In genomic region chr7:4996003-4996895, GRCm38 (mm10) we compare ENCODE assay signal across 8 mouse cellular contexts. TPM values are rescaled to one million over a fixed set of nuclear protein-coding genes. Genes with fewer than 3 reads are reported as not detected.
DNase-seq lines count a peak whose midpoint lies in the region; ATAC-seq and TF ChIP-seq lines count a peak whose summit lies in the region.

TSS of gene Zfp579 (minus strand) at chr7:4996158.

- no peak for TF ChIP-seq CTCF in bone marrow macrophage, adult 2 months (IDR thresholded peaks at IDR 0.05; ENCODE audit: low read depth, low read length)
- no peak for TF ChIP-seq CTCF in stomach, postnatal 0 days (IDR thresholded peaks at IDR 0.05; ENCODE audit: low read depth)

- no peak for TF ChIP-seq POLR2A in bone marrow macrophage, adult 2 months (IDR thresholded peaks at IDR 0.05; ENCODE audit: borderline replicate concordance, low read depth, low read length)

- H3K4me3 ChIP-seq in bone marrow macrophage, adult 2 months (ENCODE audit: insufficient read depth, low read length), result peak within 1 kb of the TSS; percentile 88
- H3K4me3 ChIP-seq in forebrain, embryonic 10.5 days, result peak within 1 kb of the TSS; percentile 82
- H3K4me3 ChIP-seq in heart, embryonic 14.5 days (ENCODE audit: control insufficient read depth in 1 of 2, insufficient read depth in 1 of 2, low read depth in 1 of 2, low read length in 2 of 2), result peak within 1 kb of the TSS; percentile 79 to 85
- peak within 1 kb of the TSS; percentile 57 for H3K4me3 ChIP-seq in liver, embryonic 13.5 days (replicated peaks)
- H3K4me3 ChIP-seq in stomach, postnatal 0 days (ENCODE audit: low read depth, low read length), result peak within 1 kb of the TSS; percentile 72

- peaks cover 34% of the 10 kb centered on the region for H3K36me3 ChIP-seq in forebrain, embryonic 10.5 days (replicated peaks)
- peaks cover 28% of the 10 kb centered on the region for H3K36me3 ChIP-seq in heart, embryonic 14.5 days (ENCODE audit: control insufficient read depth, insufficient read depth, low read length)
- peaks cover 11% of the 10 kb centered on the region for H3K36me3 ChIP-seq in liver, embryonic 13.5 days
- peaks cover 7% of the 10 kb centered on the region; the same call in 1 of the 2 replicates for H3K36me3 ChIP-seq in stomach, postnatal 0 days (ENCODE audit: control insufficient read depth, insufficient read depth, low read length)

- H3K9ac ChIP-seq in heart, embryonic 14.5 days (ENCODE audit: low read length), result peak within 1 kb of the TSS; percentile 92
- H3K9ac ChIP-seq in liver, embryonic 13.5 days, result peak within 1 kb of the TSS; percentile 65
- H3K9ac ChIP-seq in stomach, postnatal 0 days (ENCODE audit: low read length), result peak within 1 kb of the TSS; percentile 84

- peaks cover 5% of the 10 kb centered on the region; the same call in 1 of the 2 replicates for H3K4me1 ChIP-seq in bone marrow macrophage, adult 2 months (ENCODE audit: control insufficient read depth, insufficient read depth, low read length)
- peaks cover 38% of the 10 kb centered on the region for H3K4me1 ChIP-seq in forebrain, embryonic 10.5 days
- peaks cover 10 to 25% of the 10 kb centered on the region in 2 experiments; a peak in 3 of 4 replicates for H3K4me1 ChIP-seq in heart, embryonic 14.5 days (ENCODE audit: control insufficient read depth in 2 of 2, insufficient read depth in 2 of 2, low read length in 2 of 2)
- H3K4me1 ChIP-seq in liver, embryonic 13.5 days (replicated peaks), result peaks cover 7% of the 10 kb centered on the region; the same call in 1 of the 2 replicates
- 0 out of 2 replicates have a peak, but pooled peaks cover 4% of the 10 kb centered on the region for H3K4me1 ChIP-seq in stomach, postnatal 0 days (replicated peaks; ENCODE audit: control insufficient read depth, insufficient read depth)

- 6% methylated on average over 23 of the region's 26 CpGs for WGBS in forebrain, embryonic 10.5 days
- WGBS in heart, embryonic 14.5 days, result 6% methylated on average over 15 of the region's 26 CpGs
- WGBS in liver, embryonic 13.5 days (ENCODE audit: insufficient replicate concordance), result 9% methylated on average over 14 of the region's 26 CpGs
- 4% methylated on average over 15 of the region's 26 CpGs for WGBS in stomach, postnatal 0 days

- H3K27me3 ChIP-seq in forebrain, embryonic 10.5 days (ENCODE audit: poor library complexity, severe bottlenecking), result peaks cover 36% of the 10 kb centered on the region
- H3K27me3 ChIP-seq in heart, embryonic 14.5 days (ENCODE audit: control insufficient read depth, insufficient read depth, low read length), result peaks cover 23% of the 10 kb centered on the region
- H3K27me3 ChIP-seq in liver, embryonic 13.5 days, result peaks cover 49% of the 10 kb centered on the region
- H3K27me3 ChIP-seq in stomach, postnatal 0 days (ENCODE audit: control insufficient read depth, insufficient read depth, low read length), result no peaks in the 10 kb centered on the region

- DNase-seq in CD4-positive, CD25-positive, alpha-beta regulatory T cell, adult 2 months (ENCODE audit: low read depth, low spot score), result peak; percentile 87
- peak; percentile 94 for DNase-seq in forebrain, embryonic 10.5 days (ENCODE audit: extremely low spot score, low spot score)
- peak; percentile 96 for DNase-seq in kidney, postnatal 10 days
- DNase-seq in liver, embryonic 13.5 days, result no peak
- peak; percentile 96 for DNase-seq in neural tube, embryonic 10.5 days (ENCODE audit: extremely low spot score, low spot score)
- peak; percentile 93 for DNase-seq in stomach, postnatal 0 days (ENCODE audit: low spot score)

- H3K27ac ChIP-seq in bone marrow macrophage, adult 2 months (ENCODE audit: insufficient read depth, low read depth, low read length), result no peak within 1 kb of the TSS
- peak within 1 kb of the TSS; percentile 90 for H3K27ac ChIP-seq in forebrain, embryonic 10.5 days
- peak within 1 kb of the TSS; percentile 55 to 59 for H3K27ac ChIP-seq in heart, embryonic 14.5 days (replicated peaks in 1 of 2; ENCODE audit: control insufficient read depth in 1 of 2, insufficient read depth in 1 of 2, low read depth in 2 of 2, low read length in 2 of 2)
- 0 out of 2 replicates have a peak within 1 kb of the TSS, but pooled peaks have one; percentile 13 for H3K27ac ChIP-seq in liver, embryonic 13.5 days
- peak within 1 kb of the TSS; percentile 70 for H3K27ac ChIP-seq in stomach, postnatal 0 days (replicated peaks)

- ATAC-seq in heart, embryonic 14.5 days (ENCODE audit: insufficient number of reproducible peaks, insufficient read depth, low FRiP score, low read depth), result peak; percentile 73
- ATAC-seq in liver, embryonic 13.5 days (ENCODE audit: low read depth), result peak; percentile 69
- peak; percentile 88 for ATAC-seq in stomach, postnatal 0 days (ENCODE audit: low FRiP score, low TSS enrichment)

- H3K9me3 ChIP-seq in forebrain, embryonic 10.5 days, result peaks cover 28% of the 10 kb centered on the region
- H3K9me3 ChIP-seq in heart, embryonic 14.5 days (ENCODE audit: control insufficient read depth, low read length), result no peaks in the 10 kb centered on the region
- no peaks in the 10 kb centered on the region for H3K9me3 ChIP-seq in liver, embryonic 13.5 days (replicated peaks)
- no peaks in the 10 kb centered on the region for H3K9me3 ChIP-seq in stomach, postnatal 0 days (ENCODE audit: control insufficient read depth, low read length)

- TF ChIP-seq EP300 in stomach, postnatal 0 days (optimal IDR thresholded peaks at IDR 0.05), result no peak

- H3K4me2 ChIP-seq in heart, embryonic 14.5 days (ENCODE audit: low read length), result peak within 1 kb of the TSS; percentile 90
- peak within 1 kb of the TSS; percentile 60 for H3K4me2 ChIP-seq in liver, embryonic 13.5 days
- peak within 1 kb of the TSS; percentile 93 for H3K4me2 ChIP-seq in stomach, postnatal 0 days (replicated peaks; ENCODE audit: low read depth)

RNA-seq across cellular contexts. Expression of gene Zfp579, which starts in this region (rescaled TPM):
- polyA plus RNA-seq in bone marrow macrophage, adult 2 months (2012; ENCODE audit: insufficient read depth, insufficient read length, missing spikeins), result 33.6 and 34.6 TPM in 2 replicates
- polyA plus RNA-seq in forebrain, embryonic 10.5 days (2016; fragmentation: Nextera tagmentation; extraction: Ambion mirVana), result 27.3 and 28.7 TPM in 2 replicates
- polyA plus RNA-seq in heart, embryonic 14.5 days (2014; fragmentation: Nextera tagmentation; extraction: Ambion mirVana), result 29.8 and 33.5 TPM in 2 replicates
- 4.0 TPM in 2 replicates for polyA plus RNA-seq in liver, embryonic 13.5 days (2015; fragmentation: Nextera tagmentation; extraction: Ambion mirVana)
- polyA plus RNA-seq in stomach, postnatal 0 days (2015; fragmentation: Nextera tagmentation; extraction: Ambion mirVana), result 10.9 and 15.0 TPM in 2 replicates
